Mouse (Mus musculus) liver, embryonic 13.5 days (tissue): Measurements from ENCODE around the gene Wsb2. TPM values are rescaled to one million over a fixed set of nuclear protein-coding genes. Genes with fewer than 3 reads are reported as not detected.

Experiments
- ATAC-seq: fragments of 200-750 bp; cut with Nextera tagmentation; 2 replicates; pipeline ENCODE4 v1.8.0; 2017; ENCODE audit warnings: low read depth, mild to moderate bottlenecking, moderate number of reproducible peaks, moderate library complexity
- DNase-seq: peaks from one replicate; pipeline ENCODE4 v3.0.0; 2022
- H3K27ac ChIP-seq: fragments of 300-500 bp; sonication (generic); 2 replicates; pipeline ENCODE4 v1.5.1; 2015; ENCODE audit warnings: moderate library complexity, mild to moderate bottlenecking, inconsistent platforms
- H3K27me3 ChIP-seq: fragments of 300-500 bp; sonication (generic); 2 replicates; pipeline ENCODE4 v1.6.1; 2015; ENCODE audit warnings: mild to moderate bottlenecking, inconsistent platforms
- H3K36me3 ChIP-seq: fragments of 300-500 bp; sonication (generic); 2 replicates; pipeline ENCODE4 v1.6.1; 2015; ENCODE audit warnings: mild to moderate bottlenecking, inconsistent platforms
- H3K4me1 ChIP-seq: fragments of 300-500 bp; sonication (generic); replicated peaks from 2 replicates; pipeline ENCODE4 v1.6.1; 2015; ENCODE audit warnings: inconsistent platforms
- H3K4me2 ChIP-seq: fragments of 300-500 bp; sonication (generic); 2 replicates; pipeline ENCODE4 v1.6.1; 2015; ENCODE audit warnings: inconsistent platforms, mild to moderate bottlenecking, moderate library complexity
- H3K4me3 ChIP-seq: fragments of 300-500 bp; sonication (generic); replicated peaks from 2 replicates; pipeline ENCODE4 v1.5.1; 2015; ENCODE audit warnings: mild to moderate bottlenecking, inconsistent platforms
- H3K9ac ChIP-seq: fragments of 300-500 bp; sonication (generic); 2 replicates; pipeline ENCODE4 v1.6.1; 2015; ENCODE audit warnings: mild to moderate bottlenecking, inconsistent platforms
- H3K9me3 ChIP-seq: fragments of 300-500 bp; sonication (generic); replicated peaks from 2 replicates; pipeline ENCODE4 v1.6.1; 2016; ENCODE audit warnings: inconsistent platforms
- WGBS: fragments of 180-500 bp; shearing (Covaris S2); methylation state at CpG from one replicate; pipeline ENCODE4 v1.1.7; 2015; ENCODE audit not compliant: insufficient replicate concordance; 5-methylcytosine and 5-hydroxymethylcytosine counted together
- polyA plus RNA-seq: library from polyadenylated mRNA; unstranded; fragments of >200 nt; fragmentation: Nextera tagmentation; extraction: Ambion mirVana; gene quantifications from 2 replicates; pipeline ENCODE4 v1.2.1, GENCODE M21; 2015

The Wsb2 gene
- polyA plus RNA-seq, 1 experiment from 2014 or later = 19.8 TPM

GRCm38 (mm10) chr5:117415011-117415912, 58.2 kb downstream of the Wsb2 start:
- ATAC-seq (no peak), DNase-seq (no peak)
- no peak overlapping the region for H3K4me2 ChIP-seq
- WGBS = 32% methylated on average over 19 of the region's 19 CpGs
- H3K4me3 ChIP-seq = no peak overlapping the region
- H3K9me3 ChIP-seq = no peaks in the 10 kb centered on the region
- H3K4me1 ChIP-seq = peaks cover 9% of the 10 kb centered on the region; the same call in 1 of the 2 replicates
- H3K36me3 ChIP-seq = no peaks in the 10 kb centered on the region
- H3K27ac ChIP-seq = no peak overlapping the region
- no peak overlapping the region for H3K9ac ChIP-seq
- peaks cover 70% of the 10 kb centered on the region for H3K27me3 ChIP-seq

- 39% methylated on average over 2 of the region's 2 CpGs for WGBS
- ATAC-seq = no peak
- peaks cover 50% of the 10 kb centered on the region for H3K27me3 ChIP-seq
- no peak overlapping the region for H3K4me3 ChIP-seq
- DNase-seq = no peak
- no peaks in the 10 kb centered on the region for H3K36me3 ChIP-seq
- no peaks in the 10 kb centered on the region for H3K9me3 ChIP-seq
- no peak overlapping the region for H3K9ac ChIP-seq
- H3K4me1 ChIP-seq = peaks cover 9% of the 10 kb centered on the region; the same call in 1 of the 2 replicates
- no peak overlapping the region for H3K4me2 ChIP-seq
- no peak overlapping the region for H3K27ac ChIP-seq
These were observed 60.3 kb downstream of the Wsb2 start for GRCm38 (mm10) chr5:117417442-117417841.

Other genes starting within 250 kb of the Wsb2 start
- gene Suds3, start 241.2 kb upstream of the Wsb2 start, polyA plus RNA-seq = 38.1 and 43.2 TPM in 2 replicates
- gene Taok3, start 237.2 kb upstream of the Wsb2 start, polyA plus RNA-seq = 49.3 and 56.2 TPM in 2 replicates
- 275 and 276 TPM in 2 replicates for gene Pebp1, start 69.7 kb upstream of the Wsb2 start, polyA plus RNA-seq
- gene Vsig10, start 38.2 kb upstream of the Wsb2 start, polyA plus RNA-seq = 1.7 TPM in 2 replicates
- gene Rfc5, start 31.7 kb downstream of the Wsb2 start, polyA plus RNA-seq = 69.9 and 71.9 TPM in 2 replicates
- gene Ksr2, start 56.7 kb downstream of the Wsb2 start, polyA plus RNA-seq = 0.02 and 0.05 TPM in 2 replicates